Mouse (Mus musculus): ENCODE data around the gene Tut1. TPM values are rescaled to one million over a fixed set of nuclear protein-coding genes. Genes with fewer than 3 reads are reported as not detected.

Tut1 gene
- total and polyA plus RNA-seq, 3 experiments, result 54.6 to 68.2 TPM; not detected in 1

DNA sequence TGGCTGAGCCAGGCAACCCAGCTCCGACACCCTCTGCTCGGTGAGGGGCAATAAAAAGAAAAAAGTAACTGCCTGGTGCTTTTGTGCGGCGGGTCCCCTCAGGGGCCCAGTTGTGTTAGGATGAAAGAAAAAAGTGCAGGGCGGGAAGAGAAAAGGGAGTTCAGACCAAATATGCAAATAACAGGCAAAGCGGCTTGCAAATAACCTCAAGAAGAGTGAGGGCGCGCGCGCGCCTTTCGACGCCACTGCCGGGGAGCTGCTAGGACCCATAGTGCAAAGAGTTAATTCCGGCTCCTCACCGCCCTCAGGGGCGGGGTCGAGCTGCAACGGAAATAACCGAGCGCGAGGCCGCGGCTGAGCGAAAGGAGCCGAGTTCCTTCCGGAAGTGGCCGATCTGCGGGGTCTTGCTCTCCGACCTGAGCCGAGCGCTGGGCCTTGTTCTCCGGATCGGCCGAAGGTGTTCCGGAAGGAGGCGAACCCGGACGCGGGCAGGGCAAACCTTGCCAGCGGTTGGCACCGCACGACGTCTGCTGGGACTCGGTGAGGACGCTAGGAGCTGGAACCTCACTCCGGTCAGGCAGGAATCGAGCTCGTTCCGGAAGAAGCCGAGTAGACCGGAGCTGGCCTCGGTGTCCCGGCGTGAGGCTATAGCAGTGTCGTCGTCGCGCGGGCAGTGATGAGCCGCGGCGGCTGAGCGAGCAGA, 12.0 kb upstream of the Tut1 start, which contains the start of gene Mta2:
Mta2 (plus strand) TSS at position 361 of the 703 bp plus-strand sequence.
- Histone ChIP-seq H3K79me2 (ENCODE audit: control insufficient read depth, insufficient read depth, low read length, poor library complexity) (peaks cover 36% of the 10 kb centered on the region), H3K27ac (ENCODE audit: control insufficient read depth, low read depth, low read length) (peak within 1 kb of the TSS; percentile 92), H3K4me1 (ENCODE audit: control insufficient read depth in 1 of 2, insufficient read depth in 2 of 2, low read length in 2 of 2) (peaks cover 11 to 36% of the 10 kb centered on the region in 2 experiments), H3K27me3 (ENCODE audit: control insufficient read depth in 1 of 2, insufficient read depth in 2 of 2, low read length in 2 of 2) (no peaks in the 10 kb centered on the region), H3K9me3 (replicated peaks; ENCODE audit: insufficient read depth, low read length) (no peaks in the 10 kb centered on the region), H3K4me3 (ENCODE audit: control insufficient read depth in 1 of 2, insufficient read depth in 1 of 2, low read depth in 2 of 2, low read length in 2 of 2) (peak within 1 kb of the TSS; percentile 85 to 99), H3K36me3 (ENCODE audit: control insufficient read depth in 1 of 2, insufficient read depth in 2 of 2, low read length in 2 of 2) (peaks cover 7 to 35% of the 10 kb centered on the region in 2 experiments), H3K9ac (ENCODE audit: control insufficient read depth, low read depth, low read length, poor library complexity, severe bottlenecking) (peak within 1 kb of the TSS; percentile 92)
- DNase-seq (ENCODE audit: low read depth, low spot score), result peak; percentile 97
- TF ChIP-seq MXI1 (IDR thresholded peaks at IDR 0.05; ENCODE audit: low read depth, low read length), result 0 out of 2 replicates have a peak, but pooled peaks have one; percentile 19
- TF ChIP-seq MAZ (IDR thresholded peaks at IDR 0.05; ENCODE audit: low read depth, low read length), result peak; percentile 33
- 0 out of 2 replicates have a peak, but pooled peaks have one; percentile 24 for TF ChIP-seq ZKSCAN1 (IDR thresholded peaks at IDR 0.05; ENCODE audit: low read depth, low read length)
- no peak for TF ChIP-seq MEF2A (IDR thresholded peaks at IDR 0.05; ENCODE audit: extremely low read depth, insufficient replicate concordance, low read depth, low read length, poor library complexity, severe bottlenecking)
- TF ChIP-seq E2F4 (IDR thresholded peaks at IDR 0.05; ENCODE audit: borderline replicate concordance, low read depth, low read length), result 0 out of 2 replicates have a peak, but pooled peaks have one; percentile 30
- TF ChIP-seq ZMIZ1 (IDR thresholded peaks at IDR 0.05; ENCODE audit: low read depth, low read length), result peak; percentile 66
- TF ChIP-seq POLR2AphosphoS2 (IDR thresholded peaks at IDR 0.05; ENCODE audit: low read length), result peak; percentile 94
- TF ChIP-seq TBP (IDR thresholded peaks at IDR 0.05; ENCODE audit: low read depth, low read length), result peak; percentile 53; the same call in 1 of the 2 replicates
- TF ChIP-seq TCF12 (IDR thresholded peaks at IDR 0.05; ENCODE audit: low read depth, low read length), result peak; percentile 60
- peak; percentile 53 for TF ChIP-seq KAT2A (conservative IDR thresholded peaks at IDR 0.05; ENCODE audit: low read depth, low read length)
- TF ChIP-seq EP300 (IDR thresholded peaks at IDR 0.05; ENCODE audit: low read depth in 1 of 2, low read length in 2 of 2), result peak in 1 of 2 experiments; percentile 6; a peak in 1 of 4 replicates
- peak in 1 of 3 experiments; percentile 1; a peak in 1 of 6 replicates for TF ChIP-seq CTCF (IDR thresholded peaks at IDR 0.05 in 2 of 3, conservative IDR thresholded peaks at IDR 0.05 in 1 of 3; ENCODE audit: control insufficient read depth in 1 of 3, insufficient read depth in 1 of 3, low read depth in 2 of 3, low read length in 3 of 3, poor library complexity in 1 of 3, severe bottlenecking in 1 of 3)
- TF ChIP-seq SIN3A (IDR thresholded peaks at IDR 0.05; ENCODE audit: low read length), result peak; percentile 78
- TF ChIP-seq MYC (IDR thresholded peaks at IDR 0.05; ENCODE audit: low read depth, low read length), result peak; percentile 70; the same call in 1 of the 2 replicates
- peak; percentile 63; the same call in 1 of the 2 replicates for TF ChIP-seq MYB (IDR thresholded peaks at IDR 0.05; ENCODE audit: low read depth, low read length)
- peak; percentile 52; the same call in 1 of the 2 replicates for TF ChIP-seq ETS1 (IDR thresholded peaks at IDR 0.05; ENCODE audit: low read depth, low read length)
- peak; percentile 77 for TF ChIP-seq NELFE (IDR thresholded peaks at IDR 0.05; ENCODE audit: low read depth, low read length)
- TF ChIP-seq BHLHE40 (IDR thresholded peaks at IDR 0.05; ENCODE audit: borderline replicate concordance, low read depth, low read length), result no peak
- TF ChIP-seq NRF1 (IDR thresholded peaks at IDR 0.05; ENCODE audit: insufficient read depth, low read depth, low read length, poor library complexity, severe bottlenecking), result peak; percentile 43; the same call in 1 of the 2 replicates
- TF ChIP-seq HCFC1 (IDR thresholded peaks at IDR 0.05; ENCODE audit: low read depth, low read length), result peak; percentile 73
- TF ChIP-seq GATA1 (IDR thresholded peaks at IDR 0.05; ENCODE audit: low read depth, low read length), result no peak
- peak; percentile 47 to 91 for TF ChIP-seq POLR2A (IDR thresholded peaks at IDR 0.05; ENCODE audit: control insufficient read depth in 1 of 2, insufficient read depth in 1 of 2, low read depth in 1 of 2, low read length in 2 of 2, poor library complexity in 1 of 2)
- TF ChIP-seq UBTF (IDR thresholded peaks at IDR 0.05; ENCODE audit: borderline replicate concordance, insufficient read depth, low read depth, low read length), result no peak
- peak; percentile 86 for TF ChIP-seq ELF1 (IDR thresholded peaks at IDR 0.05; ENCODE audit: low read depth, low read length)
- TF ChIP-seq ZC3H11A (IDR thresholded peaks at IDR 0.05; ENCODE audit: low read depth, low read length), result no peak

Data from MEL (cell line).